ENCODE assay signal across 18 mouse cellular contexts in genomic region chr16:4464529-4465089, GRCm38 (mm10). TPM values are rescaled to one million over a fixed set of nuclear protein-coding genes. Genes with fewer than 3 reads are reported as not detected.
DNase-seq lines count a peak whose midpoint lies in the region; ATAC-seq lines count a peak whose summit lies in the region.
"Had no signal": no experiment of that assay in that cellular context is flagged by ENCODE, and none has a peak within 500 bp of the region (broad histone marks: within the 10 kb centered on the region; RNA-seq: fewer than 3 reads in every experiment).

No protein-coding gene starts in this region.

- DNase-seq in adrenal gland, postnatal 14 days: peak; percentile 21
- DNase-seq in adrenal gland, postnatal 25 days: no peak
- DNase-seq in layer of hippocampus, adult 9-11 months: peak; percentile 28
- no peak for DNase-seq in layer of hippocampus, postnatal 10 days (ENCODE audit: low spot score in 2 of 2)
- no peak for DNase-seq in thymus, postnatal 4 days
- DNase-seq: cerebellum, adult 9-10 months; gastrocnemius, postnatal 25 days; liver, postnatal 0 days; midbrain, embryonic 14.5 days; retina, postnatal 1 day; right cerebral cortex, postnatal 4 days; thymus, adult 18-20 months had no signal

- ATAC-seq in granulocyte monocyte progenitor cell, adult 5-6 weeks (replicated peaks; ENCODE audit: poor library complexity, severe bottlenecking): peak; percentile 52
- 0 out of 2 replicates have a peak, but pooled peaks have one; percentile 33 for ATAC-seq in megakaryocyte-erythroid progenitor cell, adult 5-6 weeks (replicated peaks; ENCODE audit: low FRiP score, low TSS enrichment, poor library complexity, severe bottlenecking)
- no peak for ATAC-seq in activated CD4-positive, CD25-positive, alpha-beta regulatory T cell, adult 4 months
- ATAC-seq: forebrain, embryonic 15.5 days; intestine, postnatal 0 days; liver, postnatal 0 days; lung, postnatal 0 days had no signal

RNA-seq across cellular contexts. Expression of gene Adcy9, which starts 44.3 kb away (rescaled TPM):
- total RNA-seq in adrenal gland, postnatal 14 days (2021): 36.1 and 38.7 TPM in 2 replicates
- total RNA-seq in adrenal gland, postnatal 25 days (2021): 59.2 and 85.6 TPM in 2 replicates
- total RNA-seq in layer of hippocampus, postnatal 10 days (2021): 10 to 100 TPM; 48.7 to 51.6 TPM
- total RNA-seq in granulocyte monocyte progenitor cell, adult 5-6 weeks (2014; fragmentation: Nextera tagmentation): 1.5 and 2.9 TPM in 2 replicates
- 2.5 and 4.7 TPM in 2 replicates for total RNA-seq in granulocyte monocyte progenitor cell, adult 5-6 weeks (2017)
- total RNA-seq in megakaryocyte-erythroid progenitor cell, adult 5-6 weeks (2014; fragmentation: Nextera tagmentation): 3.3 and 7.0 TPM in 2 replicates
- 4.7 and 6.5 TPM in 2 replicates for total RNA-seq in megakaryocyte-erythroid progenitor cell, adult 5-6 weeks (2017)
- polyA plus RNA-seq in activated CD4-positive, CD25-positive, alpha-beta regulatory T cell, adult 4 months (2017; shearing (Covaris generic)): under 1 TPM; 0.36 to 0.40 TPM

Comparison
In these comparisons a context has a peak if more than half of its experiments do, and no peak if none do; other contexts are left out.
1. DNase-seq: peak in adrenal gland, postnatal 14 days (single experiment) and layer of hippocampus, adult 9-11 months (single experiment); none in adrenal gland, postnatal 25 days (single experiment), layer of hippocampus, postnatal 10 days (0 of 2) and thymus, postnatal 4 days (single experiment).